Mouse (Mus musculus) right cerebral cortex, postnatal 36 days (tissue): ENCODE results near the gene Pid1.

Experiments
- DNase-seq, 2 experiments: peaks; one replicate each; pipeline ENCODE4 v3.0.0; 2022; ENCODE audit warnings: low spot score in 2 of 2, mixed read lengths in 1 of 2

The Pid1 gene

GRCm38 (mm10) chr1:84077023-84077422, 287.0 kb downstream of the Pid1 start:
- DNase-seq: no peak

GRCm38 (mm10) chr1:84056884-84057630, 306.9 kb downstream of the Pid1 start:
- no peak for DNase-seq

GRCm38 (mm10) chr1:84056306-84056705, 307.7 kb downstream of the Pid1 start:
- no peak for DNase-seq

GRCm38 (mm10) chr1:84025746-84026145, 338.2 kb downstream of the Pid1 start:
- DNase-seq: no peak

DNA sequence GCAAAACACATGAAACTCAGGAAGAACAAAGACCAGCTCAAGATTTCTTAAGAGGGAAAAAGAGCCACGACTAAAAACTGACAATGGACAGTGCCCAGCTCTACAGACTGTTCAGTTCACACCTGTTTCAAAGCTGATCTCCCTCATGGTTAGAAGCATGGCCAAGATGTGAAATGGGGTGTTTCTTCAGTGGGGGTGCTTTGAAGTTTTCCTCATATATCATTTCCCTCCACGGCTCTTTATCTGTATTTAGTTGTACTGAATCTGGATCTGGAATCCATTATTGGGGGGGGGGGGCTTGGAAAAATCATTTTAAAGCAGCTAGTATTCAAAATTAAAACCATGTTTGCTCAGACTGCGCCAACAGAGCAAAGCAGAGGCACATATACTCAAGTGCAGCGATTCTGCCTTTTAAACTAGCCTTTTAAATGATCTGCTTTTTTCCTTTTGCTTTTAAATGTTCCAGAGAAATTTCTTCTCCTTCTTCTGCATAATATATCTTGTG, 351.1 kb downstream of the Pid1 start:
- DNase-seq: no peak

DNA sequence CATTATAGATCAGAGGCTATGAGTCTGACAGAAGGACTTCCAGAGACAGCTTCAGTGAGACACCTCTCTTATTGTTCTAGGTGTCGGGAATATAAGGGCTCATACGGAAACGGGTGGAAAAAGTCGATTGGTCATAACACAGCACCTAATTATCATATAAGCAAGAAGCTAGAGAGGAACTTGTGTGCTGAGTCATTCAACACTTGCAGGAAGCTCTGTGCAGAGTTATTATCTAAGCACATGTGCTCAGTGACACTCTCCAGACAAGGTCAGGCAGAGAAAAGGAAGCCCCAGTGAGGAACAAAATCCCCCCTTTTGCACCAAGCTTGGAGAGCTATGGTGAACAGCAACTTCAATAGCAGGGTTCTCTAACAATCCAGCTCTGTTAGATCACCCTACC, 361.4 kb downstream of the Pid1 start:
- DNase-seq: no peak
